Mouse (Mus musculus) midbrain, embryonic 11.5 days (tissue): ENCODE results near the gene Sars2. TPM values are rescaled to one million over a fixed set of nuclear protein-coding genes. Genes with fewer than 3 reads are reported as not detected.
A peak's percentile ranks its signal among the peaks of the same experiment; 100 is the strongest.

Source experiments
- ATAC-seq: fragments of 200-750 bp; cut with Nextera tagmentation; 2 replicates; pipeline ENCODE4 v1.8.0; 2017; ENCODE audit warnings: moderate TSS enrichment, moderate library complexity; ENCODE audit not compliant: low FRiP score
- DNase-seq: peaks from one replicate; pipeline ENCODE4 v3.0.0; 2015; ENCODE audit warnings: low spot score; ENCODE audit errors: missing footprints
- H3K27ac ChIP-seq: fragments of 300-500 bp; sonication (generic); 2 replicates; pipeline ENCODE4 v1.5.1; 2014; ENCODE audit warnings: low read depth, low read length
- H3K27me3 ChIP-seq: fragments of 300-500 bp; sonication (generic); 2 replicates; pipeline ENCODE4 v1.6.1; 2014; ENCODE audit warnings: mild to moderate bottlenecking, low read length, moderate library complexity, mixed read lengths; ENCODE audit not compliant: control insufficient read depth, insufficient read depth
- H3K36me3 ChIP-seq: fragments of 300-500 bp; sonication (generic); 2 replicates; pipeline ENCODE4 v1.6.1; 2014; ENCODE audit warnings: mild to moderate bottlenecking, low read length, moderate library complexity, mixed read lengths; ENCODE audit not compliant: control insufficient read depth, insufficient read depth
- H3K4me1 ChIP-seq: fragments of 300-500 bp; sonication (generic); 2 replicates; pipeline ENCODE4 v1.6.1; 2014; ENCODE audit warnings: low read length; ENCODE audit not compliant: control insufficient read depth, insufficient read depth
- H3K4me2 ChIP-seq: fragments of 300-500 bp; sonication (generic); 2 replicates; pipeline ENCODE4 v1.6.1; 2014; ENCODE audit warnings: mild to moderate bottlenecking, moderate library complexity
- H3K4me3 ChIP-seq: fragments of 300-500 bp; sonication (generic); 2 replicates; pipeline ENCODE4 v1.5.1; 2014; ENCODE audit warnings: low read depth, low read length
- H3K9ac ChIP-seq: fragments of 300-500 bp; sonication (generic); 2 replicates; pipeline ENCODE4 v1.6.1; 2014; ENCODE audit warnings: low read length
- H3K9me3 ChIP-seq: fragments of 300-500 bp; sonication (generic); 2 replicates; pipeline ENCODE4 v1.6.1; 2016; ENCODE audit warnings: low read length; ENCODE audit not compliant: control insufficient read depth
- WGBS: fragments of 180-500 bp; shearing (Covaris S2); extraction: QIAGEN DNeasy Blood & Tissue Kit; methylation state at CpG from one replicate; pipeline ENCODE4 v1.1.7; 2014; 5-methylcytosine and 5-hydroxymethylcytosine counted together
- polyA plus RNA-seq: library from polyadenylated mRNA; unstranded; fragments of >200 nt; fragmentation: Nextera tagmentation; extraction: Ambion mirVana; gene quantifications from 2 replicates; pipeline ENCODE4 v1.2.1, GENCODE M21; 2014

Gene Sars2
- polyA plus RNA-seq, 1 experiment from 2014 or later: 27.7 TPM

DNA sequence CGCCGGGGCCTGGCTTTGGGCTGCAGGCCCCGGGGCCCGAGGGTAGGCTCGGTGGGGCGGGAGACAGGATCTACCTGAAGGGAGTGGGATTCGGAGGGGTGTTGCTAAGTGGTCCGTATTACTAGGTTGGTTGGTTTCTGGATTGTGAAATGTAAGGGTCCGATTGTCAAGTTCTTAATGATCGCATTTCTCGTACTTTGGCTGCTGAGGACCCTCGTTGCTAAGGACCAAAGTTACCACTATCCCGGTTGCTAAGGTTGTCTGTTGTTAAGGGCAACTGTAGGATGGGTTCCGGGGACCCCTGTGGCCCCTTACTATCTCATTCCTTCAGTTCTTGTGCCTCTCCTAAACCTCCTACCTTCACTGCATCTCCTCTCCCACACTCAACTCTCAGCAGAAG lies 25.1 kb downstream of the Sars2 start:
- DNase-seq (peak; percentile 93), ATAC-seq (peak; percentile 36)
- 3% methylated on average over 14 of the region's 14 CpGs for WGBS

DNA sequence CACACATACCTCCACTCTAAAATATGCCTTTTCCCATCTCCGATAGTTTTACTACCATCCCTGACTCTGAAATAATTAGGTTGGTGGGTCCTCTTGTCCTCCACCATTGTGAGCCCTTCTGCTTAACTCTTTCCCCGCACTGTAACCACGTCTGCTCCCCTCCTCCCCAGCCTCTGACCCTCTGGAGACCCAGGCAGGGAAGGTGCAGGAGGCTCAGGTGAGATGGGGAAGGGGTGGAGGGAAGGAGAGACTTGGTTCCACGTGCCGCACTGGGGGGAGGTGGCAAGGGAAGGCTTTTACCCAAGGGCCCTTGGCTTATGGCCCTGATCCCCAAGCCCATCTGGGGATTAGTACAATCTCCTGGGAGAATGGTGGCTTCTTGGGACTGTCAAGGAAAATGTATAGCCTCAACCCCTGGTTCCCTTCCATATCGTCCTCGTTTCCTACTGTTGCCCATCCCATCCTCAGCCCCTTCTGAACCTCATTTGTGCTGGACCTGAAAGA lies 25.7 kb downstream of the Sars2 start, which contains the start of gene Nfkbib:
Gene Nfkbib, minus strand, starts transcription at position 51 of the 504 bp plus-strand sequence.
- Histone ChIP-seq H3K4me2 (peak within 1 kb of the TSS; percentile 65), H3K9me3 (no peaks in the 10 kb centered on the region), H3K27me3 (no peaks in the 10 kb centered on the region), H3K4me3 (peak within 1 kb of the TSS; percentile 78), H3K36me3 (no peaks in the 10 kb centered on the region), H3K4me1 (peaks cover 15% of the 10 kb centered on the region), H3K9ac (peak within 1 kb of the TSS; percentile 66), H3K27ac (no peak within 1 kb of the TSS)
- 63% methylated on average over 7 of the region's 7 CpGs for WGBS
- DNase-seq (no peak), ATAC-seq (no peak)

More for the DNA sequence above, 25.1 kb downstream of the Sars2 start:
- H3K4me1 ChIP-seq: peaks cover 15% of the 10 kb centered on the region
- H3K9me3 ChIP-seq: no peaks in the 10 kb centered on the region
- peak overlapping the region; percentile 59 for H3K4me2 ChIP-seq
- H3K36me3 ChIP-seq: no peaks in the 10 kb centered on the region
- H3K4me3 ChIP-seq: peak overlapping the region; percentile 74
- peak overlapping the region; percentile 65 for H3K9ac ChIP-seq
- no peak overlapping the region for H3K27ac ChIP-seq
- H3K27me3 ChIP-seq: no peaks in the 10 kb centered on the region

DNA sequence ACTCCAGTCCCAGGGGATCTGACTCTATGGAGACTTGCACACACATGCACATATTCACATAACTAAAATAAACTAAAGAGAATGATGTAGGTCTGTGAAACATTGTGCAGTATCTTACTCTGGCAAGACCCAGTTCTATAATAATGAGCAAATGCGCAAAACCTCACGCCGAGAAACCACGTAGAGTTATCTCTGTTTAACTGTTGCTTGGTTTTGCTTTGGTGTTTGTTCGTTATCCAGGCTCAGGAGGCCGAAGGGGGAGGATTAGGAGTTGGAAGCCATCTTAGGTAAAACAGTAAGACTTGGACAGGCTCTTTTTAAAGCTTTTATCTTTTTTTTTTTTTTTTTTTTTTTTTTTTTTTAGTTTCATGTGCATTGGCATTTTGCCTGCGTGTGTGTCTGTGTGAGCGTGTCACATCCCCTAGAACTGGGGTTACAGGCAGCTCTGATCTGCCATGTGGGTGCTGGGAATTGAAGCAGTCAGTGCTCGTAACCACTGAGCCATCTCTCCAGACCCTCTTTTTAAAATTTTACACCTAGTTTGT lies 27.7 kb downstream of the Sars2 start:
- WGBS: 94% methylated on average over 9 of the region's 9 CpGs
- Histone ChIP-seq H3K27me3 (no peaks in the 10 kb centered on the region), H3K9ac (no peak overlapping the region), H3K4me3 (no peak overlapping the region), H3K4me1 (peaks cover 15% of the 10 kb centered on the region), H3K4me2 (no peak overlapping the region), H3K27ac (no peak overlapping the region), H3K9me3 (no peaks in the 10 kb centered on the region), H3K36me3 (no peaks in the 10 kb centered on the region)
- no peak for ATAC-seq
- no peak for DNase-seq

DNA sequence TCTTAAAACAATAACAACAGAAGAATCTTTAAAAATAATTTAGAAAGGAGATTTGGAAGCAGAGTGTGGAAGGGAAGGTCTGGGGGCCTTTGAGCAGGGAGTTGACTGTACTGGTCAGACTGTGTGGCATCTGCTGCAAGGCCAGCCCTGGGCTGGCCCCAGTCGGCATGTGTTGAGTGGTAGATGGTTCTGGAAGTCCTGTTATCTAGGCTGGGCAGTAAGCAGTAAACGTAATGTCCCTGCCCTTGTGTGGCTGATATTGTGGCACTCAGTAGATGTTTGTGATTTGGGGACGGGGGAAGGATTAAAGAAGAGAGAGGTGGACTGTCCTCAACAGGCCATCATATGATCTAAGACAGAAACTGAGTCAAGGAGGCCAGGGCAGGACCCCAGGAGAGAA lies 28.5 kb downstream of the Sars2 start:
- Histone ChIP-seq H3K4me3 (no peak overlapping the region), H3K9ac (no peak overlapping the region), H3K4me2 (no peak overlapping the region), H3K9me3 (no peaks in the 10 kb centered on the region), H3K27me3 (no peaks in the 10 kb centered on the region), H3K4me1 (peaks cover 14% of the 10 kb centered on the region), H3K36me3 (no peaks in the 10 kb centered on the region), H3K27ac (no peak overlapping the region)
- ATAC-seq: no peak
- no peak for DNase-seq
- 93% methylated on average over 3 of the region's 3 CpGs for WGBS

GRCm38 (mm10) chr7:28771867-28772266 lies 30.1 kb downstream of the Sars2 start:
- Histone ChIP-seq H3K27me3 (no peaks in the 10 kb centered on the region), H3K9ac (no peak overlapping the region), H3K4me1 (peaks cover 8% of the 10 kb centered on the region), H3K36me3 (no peaks in the 10 kb centered on the region), H3K4me2 (no peak overlapping the region), H3K9me3 (no peaks in the 10 kb centered on the region), H3K27ac (no peak overlapping the region), H3K4me3 (no peak overlapping the region)
- DNase-seq: no peak
- no peak for ATAC-seq
- 93% methylated on average over 11 of the region's 11 CpGs for WGBS

- H3K9me3 ChIP-seq: no peaks in the 10 kb centered on the region
- H3K36me3 ChIP-seq: 0 out of 2 replicates have a peak, but pooled peaks cover 2% of the 10 kb centered on the region
- peaks cover 2% of the 10 kb centered on the region; the same call in 1 of the 2 replicates for H3K4me1 ChIP-seq
- ATAC-seq: no peak
- no peak overlapping the region for H3K27ac ChIP-seq
- no peaks in the 10 kb centered on the region for H3K27me3 ChIP-seq
- 85% methylated on average over 3 of the region's 3 CpGs for WGBS
- no peak overlapping the region for H3K4me3 ChIP-seq
- no peak for DNase-seq
- no peak overlapping the region for H3K4me2 ChIP-seq
- no peak overlapping the region for H3K9ac ChIP-seq
These were observed 31.4 kb downstream of the Sars2 start for GRCm38 (mm10) chr7:28773163-28773562.

- Histone ChIP-seq H3K4me1 (no peaks in the 10 kb centered on the region; the same call in 1 of the 2 replicates), H3K27ac (no peak overlapping the region), H3K27me3 (no peaks in the 10 kb centered on the region), H3K4me3 (no peak overlapping the region), H3K9ac (no peak overlapping the region), H3K9me3 (no peaks in the 10 kb centered on the region), H3K4me2 (no peak overlapping the region), H3K36me3 (0 out of 2 replicates have a peak, but pooled peaks cover 2% of the 10 kb centered on the region)
- 76% methylated on average over 12 of the region's 12 CpGs for WGBS
- DNase-seq (no peak), ATAC-seq (no peak)
These were observed 32.4 kb downstream of the Sars2 start for GRCm38 (mm10) chr7:28774164-28774563.

- WGBS: 89% methylated on average over 7 of the region's 7 CpGs
- H3K4me1 ChIP-seq: peaks cover under 1% of the 10 kb centered on the region
- no peak for ATAC-seq
These were observed 33.3 kb downstream of the Sars2 start for GRCm38 (mm10) chr7:28775129-28775528.

GRCm38 (mm10) chr7:28778825-28779224 lies 37.0 kb downstream of the Sars2 start:
- H3K27me3 ChIP-seq: no peaks in the 10 kb centered on the region
- 85% methylated on average over 9 of the region's 9 CpGs for WGBS
- H3K27ac ChIP-seq: no peak overlapping the region

More at GRCm38 (mm10) chr7:28775129-28775528, 33.3 kb downstream of the Sars2 start:
- no peak overlapping the region for H3K4me3 ChIP-seq
- no peaks in the 10 kb centered on the region for H3K9me3 ChIP-seq
- no peak overlapping the region for H3K27ac ChIP-seq
- H3K9ac ChIP-seq: no peak overlapping the region
- no peak overlapping the region for H3K4me2 ChIP-seq
- no peak for DNase-seq
- H3K36me3 ChIP-seq: 0 out of 2 replicates have a peak, but pooled peaks cover 2% of the 10 kb centered on the region
- no peaks in the 10 kb centered on the region for H3K27me3 ChIP-seq

More at GRCm38 (mm10) chr7:28778825-28779224, 37.0 kb downstream of the Sars2 start:
- DNase-seq: no peak
- no peak overlapping the region for H3K9ac ChIP-seq
- no peak overlapping the region for H3K4me2 ChIP-seq
- no peak for ATAC-seq
- H3K9me3 ChIP-seq: no peaks in the 10 kb centered on the region
- H3K36me3 ChIP-seq: 0 out of 2 replicates have a peak, but pooled peaks cover 2% of the 10 kb centered on the region
- peaks cover 4% of the 10 kb centered on the region for H3K4me1 ChIP-seq
- no peak overlapping the region for H3K4me3 ChIP-seq
